Mouse (Mus musculus) cerebellum, adult 2 months (tissue): ENCODE results near the gene Dpysl5.

ENCODE experiments used
- CTCF ChIP-seq: fragments of 200-500 bp; IDR thresholded peaks from 2 replicates; pipeline ENCODE4 v1.5.1; 2011; ENCODE audit warnings: low read depth, mild to moderate bottlenecking, control low read depth, low read length, moderate library complexity, borderline replicate concordance; ENCODE audit not compliant: insufficient read depth
- POLR2A ChIP-seq: fragments of 200-500 bp; IDR thresholded peaks from 2 replicates; pipeline ENCODE4 v1.6.1; 2011; ENCODE audit warnings: low read length, control low read depth, borderline replicate concordance; ENCODE audit not compliant: insufficient read depth

- no peak for TF ChIP-seq POLR2A
- TF ChIP-seq CTCF: no peak
Observed at GRCm38 (mm10) chr5:30710486-30710885, 878 bp upstream of the Dpysl5 start.
